Mouse (Mus musculus) monocyte, adult 59 days (primary cell): ENCODE measurements around the gene Tas2r131. TPM values are rescaled to one million over a fixed set of nuclear protein-coding genes. Genes with fewer than 3 reads are reported as not detected.

ENCODE experiments used
- total RNA-seq, 2 experiments: library from RNA; stranded (reverse); gene quantifications; one replicate each; pipeline ENCODE4 v1.2.4; 2023

Gene Tas2r131
- not detected for total RNA-seq

DNA sequence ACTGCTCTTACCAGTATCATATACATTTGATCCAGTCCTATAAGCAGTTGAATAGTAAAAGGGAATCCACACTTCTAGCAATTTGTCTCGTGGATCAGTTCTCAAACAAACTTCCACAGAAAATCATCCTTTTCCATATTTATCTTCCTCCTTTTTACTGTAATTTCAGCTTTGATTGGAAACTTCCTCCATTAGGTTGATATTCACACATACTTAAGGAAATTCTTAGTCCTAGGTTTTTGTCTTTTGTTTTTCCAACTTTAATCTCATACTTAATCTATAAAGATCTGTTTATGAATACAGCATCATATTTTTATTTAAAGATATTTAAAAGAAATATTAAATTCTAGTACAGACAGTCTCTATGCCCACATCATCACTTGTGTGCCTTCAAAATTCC is at the start of gene Tas2r131:
Gene Tas2r131 (minus strand): TSS at position 101 of the 400 bp plus-strand sequence.

DNA sequence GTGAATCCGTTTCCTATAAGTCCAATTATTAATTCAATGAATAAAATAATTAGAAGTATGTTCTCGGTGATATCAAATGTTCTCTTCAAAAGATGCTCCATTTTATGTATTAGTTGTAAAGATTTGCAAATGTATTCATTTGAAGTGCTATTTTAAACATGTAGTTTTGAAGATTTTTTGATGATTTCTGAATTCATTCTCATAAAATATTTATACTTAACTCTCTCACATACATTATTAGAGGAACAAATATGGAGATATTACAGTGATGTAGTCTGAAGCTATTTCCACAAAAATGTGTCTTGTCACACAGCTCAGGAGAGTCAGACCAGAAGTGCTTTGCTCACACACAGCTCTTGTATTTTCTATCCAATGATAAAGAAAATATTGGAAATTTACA is 23.1 kb upstream of the Tas2r131 start, which contains the start of gene Tas2r109:
Gene Tas2r109 (minus strand): TSS at position 101 of the 400 bp plus-strand sequence.

DNA sequence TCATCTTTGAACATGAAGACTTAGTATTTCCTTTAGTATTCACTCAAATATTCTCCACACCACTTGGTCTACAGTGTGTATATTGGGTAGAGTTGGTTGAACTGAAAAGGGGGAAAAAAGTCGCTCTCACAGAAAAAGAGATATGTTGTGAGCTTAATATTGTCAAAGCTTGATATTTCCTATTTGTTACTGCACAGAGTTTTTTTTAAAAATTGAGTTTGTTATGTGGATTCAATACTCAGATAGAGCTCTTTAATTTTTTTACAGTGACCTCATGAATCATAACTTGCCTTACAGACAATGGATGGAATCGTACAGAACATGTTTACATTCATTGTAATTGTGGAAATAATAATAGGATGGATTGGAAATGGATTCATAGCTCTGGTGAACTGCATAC is 6.9 kb downstream of the Tas2r131 start, which contains the start of gene Tas2r129:
Gene Tas2r129 (plus strand): TSS at position 301 of the 400 bp plus-strand sequence.

DNA sequence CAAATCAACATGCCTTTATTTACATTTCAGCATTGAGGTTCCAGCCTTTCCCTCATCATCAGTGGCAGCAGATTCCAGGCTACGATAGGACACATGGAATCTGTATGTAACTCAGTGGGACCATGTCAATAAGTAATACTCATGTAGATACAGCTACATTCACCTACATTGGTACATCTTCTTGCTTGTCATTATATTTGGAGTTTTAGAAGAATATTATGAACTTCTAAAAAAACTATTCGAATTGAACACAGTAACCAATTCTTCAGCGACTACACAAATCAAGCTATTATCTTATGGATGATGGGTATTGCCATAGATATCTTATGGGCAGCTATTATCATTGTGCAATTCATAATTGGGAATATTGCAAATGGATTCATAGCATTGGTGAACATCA is 48.4 kb downstream of the Tas2r131 start, which contains the start of gene Tas2r125:
Gene Tas2r125 (plus strand): TSS at position 301 of the 400 bp plus-strand sequence.

Other genes with a start within 250 kb of the Tas2r131 start
- gene Tas2r122, start 246.0 kb downstream of the Tas2r131 start, total RNA-seq, result not detected
- gene Tas2r115, start 219.9 kb downstream of the Tas2r131 start, total RNA-seq, result not detected
- not detected for gene Tas2r124, start 203.2 kb downstream of the Tas2r131 start, total RNA-seq
- gene Tas2r102, start 195.8 kb downstream of the Tas2r131 start, total RNA-seq, result not detected
- gene Tas2r136, start 179.8 kb downstream of the Tas2r131 start, total RNA-seq, result not detected
- not detected for gene Tas2r117, start 155.1 kb downstream of the Tas2r131 start, total RNA-seq
- gene Tas2r123, start 110.8 kb downstream of the Tas2r131 start, total RNA-seq, result not detected
- not detected for gene Tas2r116, start 102.5 kb downstream of the Tas2r131 start, total RNA-seq
- not detected for gene Tas2r110, start 89.9 kb downstream of the Tas2r131 start, total RNA-seq
- gene Tas2r113, start 64.9 kb downstream of the Tas2r131 start, total RNA-seq, result not detected
- gene Tas2r125, start 48.3 kb downstream of the Tas2r131 start, total RNA-seq, result not detected
- gene Tas2r129, start 6.8 kb downstream of the Tas2r131 start, total RNA-seq, result not detected
- gene Tas2r109, start 23.0 kb upstream of the Tas2r131 start, total RNA-seq, result not detected
- gene Tas2r103, start 79.2 kb upstream of the Tas2r131 start, total RNA-seq, result not detected
- not detected for gene Tas2r140, start 97.9 kb upstream of the Tas2r131 start, total RNA-seq
- gene Smim10l1, start 147.0 kb upstream of the Tas2r131 start, total RNA-seq, result 10 to 100 TPM; 18.4 to 19.1 TPM